Mouse (Mus musculus) forebrain, embryonic 11.5 days (tissue): ENCODE results near the gene Mmab. TPM values are rescaled to one million over a fixed set of nuclear protein-coding genes. Genes with fewer than 3 reads are reported as not detected.

ENCODE experiments used
- ATAC-seq: fragments of 200-750 bp; cut with Nextera tagmentation; replicated peaks from 2 replicates; pipeline ENCODE4 v1.8.0; 2017; ENCODE audit warnings: moderate TSS enrichment; ENCODE audit not compliant: low FRiP score
- DNase-seq: peaks from one replicate; pipeline ENCODE4 v3.0.0-alpha.2; 2017; ENCODE audit warnings: low spot score
- H3K27ac ChIP-seq: fragments of 300-500 bp; sonication (generic); 2 replicates; pipeline ENCODE4 v1.5.1; 2014; ENCODE audit warnings: low read depth, low read length
- H3K27me3 ChIP-seq: fragments of 300-500 bp; sonication (generic); 2 replicates; pipeline ENCODE4 v1.6.1; 2014; ENCODE audit warnings: mild to moderate bottlenecking, low read length, mixed read lengths; ENCODE audit not compliant: control insufficient read depth, insufficient read depth
- H3K36me3 ChIP-seq: fragments of 300-500 bp; sonication (generic); 2 replicates; pipeline ENCODE4 v1.6.1; 2014; ENCODE audit warnings: mild to moderate bottlenecking, low read length, moderate library complexity, mixed read lengths; ENCODE audit not compliant: control insufficient read depth, insufficient read depth
- H3K4me1 ChIP-seq: fragments of 300-500 bp; sonication (generic); replicated peaks from 2 replicates; pipeline ENCODE4 v1.6.1; 2014; ENCODE audit warnings: low read length, mixed read lengths; ENCODE audit not compliant: control insufficient read depth, insufficient read depth
- H3K4me2 ChIP-seq: fragments of 300-500 bp; sonication (generic); 2 replicates; pipeline ENCODE4 v1.6.1; 2014; ENCODE audit warnings: low read depth, mild to moderate bottlenecking, low read length, moderate library complexity, mixed read lengths; ENCODE audit not compliant: severe bottlenecking
- H3K4me3 ChIP-seq: fragments of 300-500 bp; sonication (generic); 2 replicates; pipeline ENCODE4 v1.5.1; 2014; ENCODE audit warnings: low read depth, low read length
- H3K9ac ChIP-seq: fragments of 300-500 bp; sonication (generic); 2 replicates; pipeline ENCODE4 v1.6.1; 2014; ENCODE audit warnings: low read length
- H3K9me3 ChIP-seq: fragments of 300-500 bp; sonication (generic); 2 replicates; pipeline ENCODE4 v1.6.1; 2016; ENCODE audit warnings: low read length, mixed read lengths; ENCODE audit not compliant: control insufficient read depth
- WGBS: fragments of 180-500 bp; shearing (Covaris S2); extraction: QIAGEN DNeasy Blood & Tissue Kit; methylation state at CpG from one replicate; pipeline ENCODE4 v1.1.7; 2014; 5-methylcytosine and 5-hydroxymethylcytosine counted together
- polyA plus RNA-seq: library from polyadenylated mRNA; unstranded; fragments of >200 nt; fragmentation: Nextera tagmentation; extraction: Ambion mirVana; gene quantifications from 2 replicates; pipeline ENCODE4 v1.2.1, GENCODE M21; 2014

Gene Mmab
- polyA plus RNA-seq, 1 experiment from 2014 or later = 27.7 TPM

DNA sequence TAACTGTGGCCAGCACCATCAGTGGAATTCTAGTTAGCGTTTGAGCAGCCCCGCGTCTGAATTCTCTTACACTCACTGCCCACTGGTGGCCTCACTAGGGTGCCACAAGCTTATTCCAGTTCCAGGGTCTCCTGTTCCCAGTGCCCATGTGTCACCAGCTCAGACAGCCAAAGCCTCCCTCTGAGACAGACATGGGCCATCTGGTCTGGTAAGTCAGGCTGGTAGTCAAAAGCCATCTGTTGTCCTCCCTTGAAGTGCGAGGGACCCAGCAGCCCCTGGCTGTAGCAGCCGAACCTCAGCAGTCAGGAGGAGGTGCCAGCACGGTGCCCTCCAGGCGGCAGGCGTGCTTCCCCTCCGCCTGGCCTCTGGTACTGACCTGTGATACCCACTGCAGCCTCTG lies 12.4 kb upstream of the Mmab start:
- WGBS = 83% methylated on average over 9 of the region's 9 CpGs
- Histone ChIP-seq H3K36me3 (no peaks in the 10 kb centered on the region), H3K4me2 (no peak overlapping the region), H3K4me1 (0 out of 2 replicates have a peak, but pooled peaks cover 2% of the 10 kb centered on the region), H3K27me3 (no peaks in the 10 kb centered on the region), H3K9me3 (no peaks in the 10 kb centered on the region), H3K4me3 (no peak overlapping the region), H3K27ac (no peak overlapping the region), H3K9ac (no peak overlapping the region)
- DNase-seq = no peak
- ATAC-seq = no peak

DNA sequence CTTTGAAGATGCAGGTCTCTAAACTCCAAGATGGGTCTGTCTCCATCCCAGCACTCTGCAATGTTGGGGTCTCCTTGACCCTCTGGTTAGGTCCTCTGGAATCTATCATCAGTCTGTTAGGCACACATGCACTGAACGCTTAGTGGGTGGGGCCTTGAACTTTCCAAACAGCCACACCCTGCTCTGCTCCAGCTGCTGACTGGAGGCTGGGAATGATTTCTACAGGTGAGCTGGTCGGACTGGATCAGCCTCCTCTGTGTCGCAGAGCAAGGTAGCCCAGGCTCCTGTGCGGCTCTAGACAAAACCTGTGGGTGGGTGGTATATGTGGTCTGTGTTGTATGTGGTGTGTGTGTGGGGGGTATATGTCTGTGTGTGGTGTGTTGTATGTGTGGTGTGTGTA lies 5.2 kb upstream of the Mmab start:
- 95% methylated on average over 4 of the region's 4 CpGs for WGBS
- Histone ChIP-seq H3K4me1 (peaks cover 7% of the 10 kb centered on the region; the same call in 1 of the 2 replicates), H3K9me3 (no peaks in the 10 kb centered on the region), H3K9ac (no peak overlapping the region), H3K36me3 (no peaks in the 10 kb centered on the region), H3K27me3 (no peaks in the 10 kb centered on the region), H3K4me2 (no peak overlapping the region), H3K4me3 (no peak overlapping the region), H3K27ac (no peak overlapping the region)
- no peak for DNase-seq
- no peak for ATAC-seq

DNA sequence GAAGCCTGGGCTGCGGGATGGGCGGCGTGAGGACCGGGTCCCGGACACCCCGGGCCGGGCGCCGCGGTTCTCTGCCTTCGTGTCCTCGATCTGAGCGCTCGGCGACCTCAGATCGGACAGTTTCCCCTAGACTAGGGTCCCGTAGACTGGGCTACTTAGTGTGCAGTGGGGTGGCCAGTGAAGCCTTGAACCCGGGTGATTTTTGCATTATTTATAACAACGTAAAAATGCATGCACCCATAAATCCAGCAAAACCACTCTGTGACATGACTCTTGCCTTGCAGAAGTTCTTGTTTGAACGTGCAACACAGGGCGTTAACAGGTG lies 470 bp upstream of the Mmab start:
- Histone ChIP-seq H3K36me3 (no peaks in the 10 kb centered on the region), H3K27ac (no peak overlapping the region)
- 2% methylated on average over 21 of the region's 21 CpGs for WGBS

DNA sequence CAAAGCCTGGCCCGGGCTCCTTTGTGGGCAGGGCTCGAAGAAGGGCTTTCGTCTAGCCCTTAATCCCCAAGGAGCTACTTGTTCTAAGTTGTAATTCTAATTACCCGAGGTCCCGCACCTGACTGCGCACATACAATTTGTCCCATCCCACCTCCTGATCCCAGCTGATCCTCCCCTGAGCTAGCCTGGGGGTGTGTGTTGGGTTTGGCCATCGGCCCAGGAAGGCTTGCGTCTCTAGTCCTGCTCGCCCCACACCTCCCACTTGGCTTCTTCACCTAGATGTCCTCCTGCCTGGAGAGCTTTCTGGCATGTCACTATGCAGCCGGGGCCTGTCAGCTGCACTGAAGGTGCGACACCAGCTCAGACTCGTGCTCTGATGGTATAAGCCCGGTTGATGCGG lies 8.3 kb downstream of the Mmab start:
- H3K9ac ChIP-seq = no peak overlapping the region
- no peaks in the 10 kb centered on the region for H3K9me3 ChIP-seq
- H3K4me1 ChIP-seq = 0 out of 2 replicates have a peak, but pooled peaks cover 3% of the 10 kb centered on the region
- DNase-seq = no peak
- H3K36me3 ChIP-seq = no peaks in the 10 kb centered on the region; the same call in 1 of the 2 replicates
- no peaks in the 10 kb centered on the region for H3K27me3 ChIP-seq
- no peak for ATAC-seq
- no peak overlapping the region for H3K4me2 ChIP-seq
- WGBS = 94% methylated on average over 14 of the region's 14 CpGs
- no peak overlapping the region for H3K4me3 ChIP-seq
- no peak overlapping the region for H3K27ac ChIP-seq

More for the DNA sequence above, 470 bp upstream of the Mmab start:
- ATAC-seq (no peak; the same call in 1 of the 2 replicates), DNase-seq (no peak)
- H3K27me3 ChIP-seq = no peaks in the 10 kb centered on the region
- H3K4me2 ChIP-seq = peak overlapping the region; percentile 80
- peaks cover 7% of the 10 kb centered on the region; the same call in 1 of the 2 replicates for H3K4me1 ChIP-seq
- no peaks in the 10 kb centered on the region for H3K9me3 ChIP-seq
- H3K9ac ChIP-seq = peak overlapping the region; percentile 73
- H3K4me3 ChIP-seq = peak overlapping the region; percentile 66

DNA sequence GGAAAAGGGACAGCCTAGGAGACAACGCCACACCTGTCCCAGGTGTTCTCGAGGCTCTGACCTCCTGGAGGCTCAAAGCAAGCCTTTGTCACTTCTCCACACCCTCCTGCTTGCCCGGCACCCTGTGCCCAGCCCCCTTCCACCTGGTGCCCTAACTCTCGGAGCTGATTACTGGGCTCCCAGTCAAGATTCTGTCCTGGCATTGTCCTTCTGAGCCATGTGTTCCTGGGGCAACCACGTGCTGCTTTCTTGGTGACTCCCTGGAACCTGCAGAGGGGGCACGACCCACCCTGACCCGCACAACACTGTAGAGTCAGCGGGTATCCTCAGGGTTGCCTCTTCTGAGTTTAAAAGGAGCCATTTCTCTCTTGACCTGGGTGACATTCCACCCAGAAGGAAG lies 9.5 kb downstream of the Mmab start:
- no peaks in the 10 kb centered on the region; the same call in 1 of the 2 replicates for H3K36me3 ChIP-seq
- no peak for ATAC-seq
- WGBS = 88% methylated on average over 8 of the region's 8 CpGs
- no peak overlapping the region for H3K9ac ChIP-seq
- H3K9me3 ChIP-seq = no peaks in the 10 kb centered on the region
- H3K4me3 ChIP-seq = no peak overlapping the region
- no peaks in the 10 kb centered on the region for H3K27me3 ChIP-seq
- H3K27ac ChIP-seq = no peak overlapping the region
- no peak overlapping the region for H3K4me2 ChIP-seq
- H3K4me1 ChIP-seq = 0 out of 2 replicates have a peak, but pooled peaks cover 3% of the 10 kb centered on the region
- DNase-seq = no peak

DNA sequence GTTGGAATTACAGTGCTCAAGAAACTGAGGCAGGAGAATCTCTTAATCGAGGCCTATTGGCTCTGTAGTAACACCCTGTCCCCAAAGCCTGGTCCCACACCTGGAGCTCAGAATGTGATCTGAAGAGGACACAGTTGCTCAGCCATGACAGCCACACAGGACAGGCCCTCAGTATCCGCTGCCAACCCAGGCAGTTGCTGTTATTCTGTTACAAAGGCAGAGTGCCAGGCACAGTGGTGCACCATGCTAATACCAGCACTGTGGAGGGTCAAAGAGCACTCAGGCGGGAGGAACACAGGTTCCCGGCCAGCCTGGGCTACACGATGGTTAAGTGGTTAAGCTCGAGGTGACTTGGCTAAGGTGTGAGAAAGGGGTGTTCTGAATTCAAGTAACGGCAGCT lies 14.1 kb downstream of the Mmab start:
- Histone ChIP-seq H3K4me1 (0 out of 2 replicates have a peak, but pooled peaks cover 3% of the 10 kb centered on the region), H3K36me3 (no peaks in the 10 kb centered on the region; the same call in 1 of the 2 replicates), H3K4me3 (no peak overlapping the region), H3K9ac (no peak overlapping the region), H3K9me3 (no peaks in the 10 kb centered on the region), H3K27me3 (no peaks in the 10 kb centered on the region), H3K27ac (no peak overlapping the region), H3K4me2 (no peak overlapping the region)
- 90% methylated on average over 7 of the region's 7 CpGs for WGBS
- DNase-seq = no peak
- no peak for ATAC-seq

DNA sequence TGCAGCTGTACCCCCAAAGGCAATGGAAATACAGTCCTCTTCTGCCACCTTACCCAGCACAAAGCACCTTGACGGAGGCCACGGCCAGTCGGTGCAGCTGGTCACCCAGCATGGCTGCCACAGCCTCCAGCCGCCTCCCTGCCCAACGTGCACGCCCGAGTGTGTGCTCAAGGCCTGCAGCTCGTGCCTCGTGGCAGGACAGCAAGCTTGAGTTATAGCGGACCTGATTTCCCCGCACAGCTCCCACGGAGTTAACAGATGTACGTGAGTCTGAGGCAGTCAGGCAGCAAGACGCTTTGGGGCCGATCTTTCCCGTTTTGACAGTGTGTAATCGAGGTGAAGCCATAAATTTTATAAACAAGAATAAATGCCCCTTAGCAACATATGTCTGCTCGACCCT lies 15.2 kb downstream of the Mmab start:
- Histone ChIP-seq H3K9ac (no peak overlapping the region), H3K36me3 (no peaks in the 10 kb centered on the region), H3K4me1 (0 out of 2 replicates have a peak, but pooled peaks cover 3% of the 10 kb centered on the region), H3K27me3 (no peaks in the 10 kb centered on the region), H3K4me3 (no peak overlapping the region), H3K9me3 (no peaks in the 10 kb centered on the region), H3K27ac (no peak overlapping the region), H3K4me2 (no peak overlapping the region)
- WGBS = 87% methylated on average over 18 of the region's 18 CpGs
- ATAC-seq (no peak), DNase-seq (no peak)

DNA sequence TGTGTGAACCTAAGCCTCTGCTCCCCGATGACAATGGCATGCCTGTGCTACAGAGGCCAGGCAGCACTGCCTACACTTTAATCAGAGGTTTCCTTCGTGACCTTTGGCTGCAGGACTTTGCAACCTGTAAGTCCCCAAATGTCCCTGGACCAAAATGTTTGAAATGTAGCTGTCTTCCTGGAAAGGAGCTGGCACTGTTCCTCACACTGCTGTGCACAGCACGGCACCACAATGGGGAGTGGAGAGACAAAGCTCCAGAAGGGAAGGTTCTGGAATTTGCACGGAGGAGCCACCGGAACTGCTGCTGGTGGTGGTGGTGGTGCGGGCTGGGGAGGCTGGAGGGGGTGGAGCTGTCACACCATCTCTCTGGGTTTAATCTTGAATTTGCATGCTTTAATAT lies 17.1 kb downstream of the Mmab start:
- DNase-seq = no peak
- WGBS = 74% methylated on average over 6 of the region's 6 CpGs
- H3K27me3 ChIP-seq = no peaks in the 10 kb centered on the region
- no peak overlapping the region for H3K4me3 ChIP-seq
- 0 out of 2 replicates have a peak, but pooled peaks cover 3% of the 10 kb centered on the region for H3K4me1 ChIP-seq
- H3K9ac ChIP-seq = no peak overlapping the region
- H3K36me3 ChIP-seq = no peaks in the 10 kb centered on the region
- ATAC-seq = no peak
- no peak overlapping the region for H3K27ac ChIP-seq
- H3K9me3 ChIP-seq = no peaks in the 10 kb centered on the region
- H3K4me2 ChIP-seq = no peak overlapping the region

DNA sequence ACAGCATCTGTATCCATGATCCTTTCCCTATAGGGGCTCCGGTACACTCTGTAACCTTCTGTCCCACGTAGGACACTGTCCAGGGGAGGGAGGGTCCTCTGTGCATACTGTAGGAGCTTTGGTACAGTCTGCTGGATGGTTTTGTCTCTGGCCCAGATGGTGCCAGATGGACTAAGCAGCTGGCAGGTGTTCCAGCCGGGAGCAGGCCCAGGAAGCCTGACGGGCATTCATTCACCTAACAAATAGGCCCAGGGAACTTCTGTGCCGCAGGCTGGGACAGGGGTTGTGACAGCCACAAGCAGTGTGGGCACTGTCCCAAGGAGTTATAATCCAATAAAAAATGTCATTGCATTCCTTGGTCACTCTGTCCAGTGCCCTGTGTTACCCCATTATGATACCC lies 19.9 kb downstream of the Mmab start:
- Histone ChIP-seq H3K9me3 (no peaks in the 10 kb centered on the region), H3K4me3 (no peak overlapping the region), H3K4me1 (no peaks in the 10 kb centered on the region), H3K9ac (no peak overlapping the region), H3K4me2 (no peak overlapping the region), H3K36me3 (no peaks in the 10 kb centered on the region; the same call in 1 of the 2 replicates), H3K27ac (no peak overlapping the region), H3K27me3 (no peaks in the 10 kb centered on the region)
- no peak for DNase-seq
- 81% methylated on average over 5 of the region's 5 CpGs for WGBS
- ATAC-seq = no peak
